Mouse (Mus musculus): ENCODE results near the gene Tnk2. TPM values are rescaled to one million over a fixed set of nuclear protein-coding genes. Genes with fewer than 3 reads are reported as not detected.

Gene Tnk2
- polyA plus RNA-seq, 1 experiment from 2014 or later = 11.3 TPM

GRCm38 (mm10) chr16:32642280-32642679 lies 1.4 kb upstream of the Tnk2 start:
- H3K9me3 ChIP-seq (ENCODE audit: low read length) = no peaks in the 10 kb centered on the region
- WGBS = 37% methylated on average over 13 of the region's 13 CpGs
- no peaks in the 10 kb centered on the region for H3K27me3 ChIP-seq (ENCODE audit: insufficient read depth, low read length)
- H3K9ac ChIP-seq (replicated peaks; ENCODE audit: low read length) = 0 out of 2 replicates have a peak overlapping the region, but pooled peaks have one; percentile 11
- H3K4me2 ChIP-seq (replicated peaks; ENCODE audit: low read depth, low read length) = peak overlapping the region; percentile 27
- H3K27ac ChIP-seq (ENCODE audit: low read length) = no peak overlapping the region
- ATAC-seq (ENCODE audit: low FRiP score, low TSS enrichment) = no peak
- peaks cover 32% of the 10 kb centered on the region for H3K4me1 ChIP-seq (ENCODE audit: insufficient read depth, low read length)
- H3K4me3 ChIP-seq (ENCODE audit: low read length) = no peak overlapping the region; the same call in 1 of the 2 replicates
- H3K36me3 ChIP-seq (ENCODE audit: insufficient read depth, low read length) = no peaks in the 10 kb centered on the region

- no peaks in the 10 kb centered on the region for H3K36me3 ChIP-seq (ENCODE audit: insufficient read depth, low read length)
- peaks cover 32% of the 10 kb centered on the region for H3K4me1 ChIP-seq (ENCODE audit: insufficient read depth, low read length)
- peak overlapping the region; percentile 90 for H3K9ac ChIP-seq (replicated peaks; ENCODE audit: low read length)
- H3K27me3 ChIP-seq (ENCODE audit: insufficient read depth, low read length) = no peaks in the 10 kb centered on the region
- peak overlapping the region; percentile 72 for H3K27ac ChIP-seq (ENCODE audit: low read length)
- H3K4me3 ChIP-seq (ENCODE audit: low read length) = peak overlapping the region; percentile 87
- peak overlapping the region; percentile 95 for H3K4me2 ChIP-seq (replicated peaks; ENCODE audit: low read depth, low read length)
- H3K9me3 ChIP-seq (ENCODE audit: low read length) = no peaks in the 10 kb centered on the region
- peak; percentile 69 for ATAC-seq (ENCODE audit: low FRiP score, low TSS enrichment)
- WGBS = under 1% methylated on average over 36 of the region's 82 CpGs
These were observed 561 bp downstream of the Tnk2 start for GRCm38 (mm10) chr16:32644069-32644800.

GRCm38 (mm10) chr16:32644801-32645170 lies 1.1 kb downstream of the Tnk2 start:
- peak overlapping the region; percentile 72; the same call in 1 of the 2 replicates for H3K27ac ChIP-seq (ENCODE audit: low read length)
- peak overlapping the region; percentile 87 for H3K4me3 ChIP-seq (ENCODE audit: low read length)
- peaks cover 32% of the 10 kb centered on the region for H3K4me1 ChIP-seq (ENCODE audit: insufficient read depth, low read length)
- H3K9me3 ChIP-seq (ENCODE audit: low read length) = no peaks in the 10 kb centered on the region
- WGBS = 14% methylated on average over 12 of the region's 12 CpGs
- no peaks in the 10 kb centered on the region for H3K36me3 ChIP-seq (ENCODE audit: insufficient read depth, low read length)
- no peaks in the 10 kb centered on the region for H3K27me3 ChIP-seq (ENCODE audit: insufficient read depth, low read length)
- ATAC-seq (ENCODE audit: low FRiP score, low TSS enrichment) = no peak; the same call in 1 of the 2 replicates
- peak overlapping the region; percentile 90 for H3K9ac ChIP-seq (replicated peaks; ENCODE audit: low read length)
- peak overlapping the region; percentile 95 for H3K4me2 ChIP-seq (replicated peaks; ENCODE audit: low read depth, low read length)

GRCm38 (mm10) chr16:32645361-32645914 lies 1.8 kb downstream of the Tnk2 start:
- WGBS = 22% methylated on average over 14 of the region's 14 CpGs
- H3K4me1 ChIP-seq (ENCODE audit: insufficient read depth, low read length) = peaks cover 32% of the 10 kb centered on the region
- H3K9me3 ChIP-seq (ENCODE audit: low read length) = no peaks in the 10 kb centered on the region
- H3K36me3 ChIP-seq (ENCODE audit: insufficient read depth, low read length) = no peaks in the 10 kb centered on the region
- H3K27me3 ChIP-seq (ENCODE audit: insufficient read depth, low read length) = no peaks in the 10 kb centered on the region
- H3K9ac ChIP-seq (replicated peaks; ENCODE audit: low read length) = peak overlapping the region; percentile 90
- peak overlapping the region; percentile 87 for H3K4me3 ChIP-seq (ENCODE audit: low read length)
- peak overlapping the region; percentile 53 for H3K27ac ChIP-seq (ENCODE audit: low read length)
- peak overlapping the region; percentile 95 for H3K4me2 ChIP-seq (replicated peaks; ENCODE audit: low read depth, low read length)
- ATAC-seq (ENCODE audit: low FRiP score, low TSS enrichment) = peak; percentile 36

GRCm38 (mm10) chr16:32646014-32646413 lies 2.3 kb downstream of the Tnk2 start:
- Histone ChIP-seq H3K4me1 (ENCODE audit: insufficient read depth, low read length) (peaks cover 32% of the 10 kb centered on the region), H3K27me3 (ENCODE audit: insufficient read depth, low read length) (no peaks in the 10 kb centered on the region), H3K9me3 (ENCODE audit: low read length) (no peaks in the 10 kb centered on the region), H3K4me2 (replicated peaks; ENCODE audit: low read depth, low read length) (peak overlapping the region; percentile 95), H3K27ac (ENCODE audit: low read length) (peak overlapping the region; percentile 32; the same call in 1 of the 2 replicates), H3K36me3 (ENCODE audit: insufficient read depth, low read length) (no peaks in the 10 kb centered on the region), H3K4me3 (ENCODE audit: low read length) (peak overlapping the region; percentile 87), H3K9ac (replicated peaks; ENCODE audit: low read length) (peak overlapping the region; percentile 90)
- ATAC-seq (ENCODE audit: low FRiP score, low TSS enrichment) = no peak; the same call in 1 of the 2 replicates
- 57% methylated on average over 9 of the region's 9 CpGs for WGBS

- ATAC-seq (ENCODE audit: low FRiP score, low TSS enrichment) = no peak
- H3K9me3 ChIP-seq (ENCODE audit: low read length) = no peaks in the 10 kb centered on the region
- H3K36me3 ChIP-seq (ENCODE audit: insufficient read depth, low read length) = no peaks in the 10 kb centered on the region
- no peak overlapping the region for H3K4me2 ChIP-seq (replicated peaks; ENCODE audit: low read depth, low read length)
- no peak overlapping the region for H3K9ac ChIP-seq (replicated peaks; ENCODE audit: low read length)
- H3K4me3 ChIP-seq (ENCODE audit: low read length) = no peak overlapping the region
- H3K27me3 ChIP-seq (ENCODE audit: insufficient read depth, low read length) = no peaks in the 10 kb centered on the region
- peaks cover 20% of the 10 kb centered on the region for H3K4me1 ChIP-seq (ENCODE audit: insufficient read depth, low read length)
- no peak overlapping the region for H3K27ac ChIP-seq (ENCODE audit: low read length)
These were observed 4.0 kb downstream of the Tnk2 start for GRCm38 (mm10) chr16:32647712-32648111.

- H3K9ac ChIP-seq (replicated peaks; ENCODE audit: low read length) = no peak overlapping the region
- peak overlapping the region; percentile 59; the same call in 1 of the 2 replicates for H3K27ac ChIP-seq (ENCODE audit: low read length)
- H3K36me3 ChIP-seq (ENCODE audit: insufficient read depth, low read length) = no peaks in the 10 kb centered on the region
- H3K4me2 ChIP-seq (replicated peaks; ENCODE audit: low read depth, low read length) = no peak overlapping the region
- H3K4me3 ChIP-seq (ENCODE audit: low read length) = no peak overlapping the region
- H3K4me1 ChIP-seq (ENCODE audit: insufficient read depth, low read length) = peaks cover 10% of the 10 kb centered on the region
- no peaks in the 10 kb centered on the region for H3K27me3 ChIP-seq (ENCODE audit: insufficient read depth, low read length)
- H3K9me3 ChIP-seq (ENCODE audit: low read length) = no peaks in the 10 kb centered on the region
- no peak for ATAC-seq (ENCODE audit: low FRiP score, low TSS enrichment)
These were observed 6.8 kb downstream of the Tnk2 start for GRCm38 (mm10) chr16:32650461-32650860.

- H3K4me1 ChIP-seq (ENCODE audit: insufficient read depth, low read length) = peaks cover 7% of the 10 kb centered on the region
- no peaks in the 10 kb centered on the region for H3K27me3 ChIP-seq (ENCODE audit: insufficient read depth, low read length)
- H3K9ac ChIP-seq (replicated peaks; ENCODE audit: low read length) = no peak overlapping the region
- WGBS = 73% methylated on average over 5 of the region's 5 CpGs
- peak overlapping the region; percentile 61 for H3K27ac ChIP-seq (ENCODE audit: low read length)
- H3K36me3 ChIP-seq (ENCODE audit: insufficient read depth, low read length) = no peaks in the 10 kb centered on the region
- H3K9me3 ChIP-seq (ENCODE audit: low read length) = no peaks in the 10 kb centered on the region
- ATAC-seq (ENCODE audit: low FRiP score, low TSS enrichment) = peak; percentile 35; the same call in 1 of the 2 replicates
- H3K4me3 ChIP-seq (ENCODE audit: low read length) = no peak overlapping the region
- no peak overlapping the region for H3K4me2 ChIP-seq (replicated peaks; ENCODE audit: low read depth, low read length)
These were observed 7.4 kb downstream of the Tnk2 start for GRCm38 (mm10) chr16:32650974-32651618.

GRCm38 (mm10) chr16:32654071-32654733 lies 10.5 kb downstream of the Tnk2 start:
- WGBS = 69% methylated on average over 6 of the region's 6 CpGs

More at GRCm38 (mm10) chr16:32654071-32654733, 10.5 kb downstream of the Tnk2 start:
- Histone ChIP-seq H3K27ac (ENCODE audit: low read length) (no peak overlapping the region), H3K4me3 (ENCODE audit: low read length) (no peak overlapping the region), H3K4me2 (replicated peaks; ENCODE audit: low read depth, low read length) (no peak overlapping the region), H3K36me3 (ENCODE audit: insufficient read depth, low read length) (no peaks in the 10 kb centered on the region), H3K9me3 (ENCODE audit: low read length) (no peaks in the 10 kb centered on the region), H3K9ac (replicated peaks; ENCODE audit: low read length) (no peak overlapping the region), H3K4me1 (ENCODE audit: insufficient read depth, low read length) (peaks cover 29% of the 10 kb centered on the region), H3K27me3 (ENCODE audit: insufficient read depth, low read length) (no peaks in the 10 kb centered on the region)
- no peak for ATAC-seq (ENCODE audit: low FRiP score, low TSS enrichment)

Data from kidney, embryonic 16.5 days (tissue).